Mouse (Mus musculus) brain, embryonic 18.5 days (tissue): ENCODE results near the gene Cacna1e.
A peak's percentile ranks its signal among the peaks of the same experiment; 100 is the strongest.

Source experiments
- DNase-seq: peaks from one replicate; pipeline ENCODE4 v3.0.0-alpha.2; 2012; ENCODE audit warnings: low read depth, low spot score

Cacna1e gene

GRCm38 (mm10) chr1:154520715-154521114, 363.6 kb downstream of the Cacna1e start:
- no peak for DNase-seq

GRCm38 (mm10) chr1:154515350-154515749, 369.0 kb downstream of the Cacna1e start:
- no peak for DNase-seq

DNA sequence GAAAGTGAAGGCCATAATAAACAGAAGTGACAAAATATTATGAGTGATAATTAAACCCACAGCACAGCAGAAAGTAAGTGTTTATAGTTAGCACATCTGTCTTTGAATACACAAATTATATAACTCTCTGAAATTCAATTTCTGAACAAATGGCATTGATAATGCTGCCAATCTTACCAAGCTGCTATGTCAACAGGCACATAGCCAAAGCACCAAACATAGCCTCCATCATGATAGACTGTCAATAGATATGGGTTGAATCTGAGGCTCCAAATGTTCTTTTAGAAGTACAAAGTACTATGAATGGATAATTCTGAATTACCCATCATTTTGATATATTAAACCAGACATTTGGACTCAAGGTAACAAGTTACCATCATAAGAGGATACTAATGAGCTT, 372.6 kb downstream of the Cacna1e start:
- no peak for DNase-seq

- no peak for DNase-seq
These were observed 380.3 kb downstream of the Cacna1e start for GRCm38 (mm10) chr1:154504005-154504404.

- DNase-seq, result no peak
These were observed 383.4 kb downstream of the Cacna1e start for GRCm38 (mm10) chr1:154500869-154501268.

- DNase-seq, result peak; percentile 37
These were observed 384.0 kb downstream of the Cacna1e start for GRCm38 (mm10) chr1:154500187-154500866.

GRCm38 (mm10) chr1:154498821-154499220, 385.5 kb downstream of the Cacna1e start:
- no peak for DNase-seq

GRCm38 (mm10) chr1:154491071-154491470, 393.2 kb downstream of the Cacna1e start:
- no peak for DNase-seq

DNA sequence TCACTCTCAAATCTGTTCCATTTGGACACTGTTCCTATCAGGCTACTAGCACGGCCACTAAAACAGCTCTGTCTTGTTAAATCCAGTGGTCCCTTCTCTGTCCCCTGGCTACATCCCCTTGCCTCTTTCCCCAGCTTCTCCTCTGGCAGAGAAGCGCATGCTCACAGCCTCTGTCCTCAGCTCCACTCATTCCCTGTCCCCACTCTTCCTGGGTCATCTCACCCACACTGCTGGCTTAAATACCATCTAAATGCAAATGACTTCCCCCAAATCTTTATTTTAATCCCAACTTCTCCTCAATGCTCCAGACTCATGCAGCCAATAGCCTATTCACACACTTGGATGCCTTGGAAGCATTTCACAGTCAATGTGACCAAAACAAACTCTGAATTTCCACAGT, 407.6 kb downstream of the Cacna1e start:
- no peak for DNase-seq

DNA sequence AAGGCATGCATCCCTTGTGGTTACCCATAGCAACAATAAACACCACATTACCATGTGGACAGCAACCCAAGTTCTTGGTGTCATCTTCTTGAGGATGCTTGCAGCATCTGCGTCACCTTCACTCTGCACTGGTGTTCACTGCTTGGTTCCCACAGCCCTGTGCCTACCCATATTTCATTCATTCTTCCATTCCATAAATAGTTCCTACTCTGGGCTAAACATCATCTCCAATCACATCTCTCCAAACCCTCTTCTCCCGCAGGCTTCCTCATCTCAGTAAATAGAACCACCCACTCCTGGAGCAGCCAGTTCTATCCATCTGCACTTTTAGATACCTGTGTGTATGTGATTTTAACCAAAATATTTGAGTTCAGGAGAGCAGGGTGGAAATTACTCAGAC, 408.6 kb downstream of the Cacna1e start:
- no peak for DNase-seq

- DNase-seq, result no peak
These were observed 410.1 kb downstream of the Cacna1e start for GRCm38 (mm10) chr1:154474156-154474555.

GRCm38 (mm10) chr1:154467265-154467664, 417.0 kb downstream of the Cacna1e start:
- DNase-seq, result no peak

- DNase-seq, result no peak
These were observed 422.8 kb downstream of the Cacna1e start for GRCm38 (mm10) chr1:154461521-154461920.

DNA sequence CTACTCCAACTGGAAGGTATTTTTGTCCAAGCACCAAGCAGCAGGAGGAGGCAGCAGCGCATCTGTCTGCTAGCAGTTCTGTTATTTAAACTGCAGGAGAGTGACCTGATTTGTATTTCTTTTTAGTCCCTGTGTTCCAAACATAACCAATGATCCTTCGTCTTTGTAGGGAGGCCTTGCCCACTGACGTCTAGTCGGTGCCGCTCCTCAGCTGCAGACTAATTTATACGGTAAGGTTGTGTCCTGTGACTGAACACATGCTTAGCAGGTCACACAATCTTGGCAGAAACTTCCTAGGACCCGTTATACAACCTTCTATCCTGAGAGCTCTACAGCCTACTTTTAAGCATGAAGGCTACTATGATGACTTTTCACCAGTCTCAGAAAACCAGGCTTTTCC, 424.2 kb downstream of the Cacna1e start:
- no peak for DNase-seq

GRCm38 (mm10) chr1:154458601-154459000, 425.7 kb downstream of the Cacna1e start:
- DNase-seq, result no peak

DNA sequence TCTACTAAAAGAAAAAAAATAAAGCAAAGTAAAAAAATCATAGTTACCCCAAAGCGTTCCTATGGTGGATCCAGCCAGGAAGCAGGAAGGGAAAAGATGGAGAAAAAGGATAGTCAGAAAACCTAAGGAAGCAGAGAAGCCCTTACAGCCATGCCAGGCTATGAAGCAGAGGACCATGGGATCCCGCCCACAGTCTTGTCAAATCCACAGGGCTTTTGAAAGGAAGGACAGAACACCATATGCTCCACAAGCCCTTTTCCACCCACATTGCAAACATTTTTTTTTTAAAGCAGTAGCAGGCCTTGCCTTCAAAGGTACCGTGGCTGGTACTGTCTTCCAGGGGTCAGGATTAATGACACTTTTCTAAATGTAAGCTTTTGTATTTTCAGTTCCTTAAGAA, 433.5 kb downstream of the Cacna1e start:
- DNase-seq, result no peak

DNA sequence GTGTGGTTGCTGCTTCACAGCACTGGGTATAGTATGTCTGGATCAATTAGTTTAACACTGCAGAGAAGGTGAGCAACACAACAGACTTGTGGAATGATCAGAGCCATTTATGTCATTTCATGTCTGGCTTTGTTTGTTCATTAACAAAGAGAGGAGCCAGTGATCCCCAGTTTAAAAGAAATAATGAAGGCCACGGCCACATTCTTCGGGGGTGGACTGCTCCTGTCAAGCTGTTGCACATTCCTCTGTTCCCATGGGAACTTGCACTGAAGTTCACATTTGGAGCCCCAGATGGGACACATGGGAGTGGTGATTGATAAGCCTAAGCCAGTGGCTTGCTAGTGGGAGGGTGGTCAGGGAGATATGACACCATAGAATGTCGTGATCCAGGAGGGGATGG, 437.8 kb downstream of the Cacna1e start:
- no peak for DNase-seq

GRCm38 (mm10) chr1:154433520-154433919, 450.8 kb downstream of the Cacna1e start:
- DNase-seq, result no peak

DNA sequence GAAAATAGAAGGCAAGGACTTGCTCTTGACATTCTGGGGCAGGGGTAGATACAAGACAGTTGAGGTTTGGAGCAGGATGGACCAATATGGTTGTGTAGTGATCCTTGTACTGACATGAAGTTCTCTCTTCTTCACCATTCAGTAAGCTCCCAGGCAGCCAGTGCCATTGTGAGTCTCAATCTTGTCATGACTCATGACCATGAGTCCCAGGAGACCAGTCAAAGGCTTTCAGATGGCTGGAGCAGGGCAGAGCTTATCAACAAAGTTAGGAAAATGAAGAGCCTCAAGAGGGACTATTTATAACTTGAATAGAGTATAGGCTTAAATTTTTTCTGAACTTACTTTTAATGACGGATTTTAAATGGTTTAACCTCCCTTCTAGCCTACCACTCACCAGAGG, 451.2 kb downstream of the Cacna1e start:
- DNase-seq, result no peak

- DNase-seq, result no peak
These were observed 456.0 kb downstream of the Cacna1e start for GRCm38 (mm10) chr1:154428276-154428675.

GRCm38 (mm10) chr1:154418278-154418677, 466.0 kb downstream of the Cacna1e start:
- peak; percentile 8 for DNase-seq

GRCm38 (mm10) chr1:154416384-154417155, 467.7 kb downstream of the Cacna1e start:
- no peak for DNase-seq

DNA sequence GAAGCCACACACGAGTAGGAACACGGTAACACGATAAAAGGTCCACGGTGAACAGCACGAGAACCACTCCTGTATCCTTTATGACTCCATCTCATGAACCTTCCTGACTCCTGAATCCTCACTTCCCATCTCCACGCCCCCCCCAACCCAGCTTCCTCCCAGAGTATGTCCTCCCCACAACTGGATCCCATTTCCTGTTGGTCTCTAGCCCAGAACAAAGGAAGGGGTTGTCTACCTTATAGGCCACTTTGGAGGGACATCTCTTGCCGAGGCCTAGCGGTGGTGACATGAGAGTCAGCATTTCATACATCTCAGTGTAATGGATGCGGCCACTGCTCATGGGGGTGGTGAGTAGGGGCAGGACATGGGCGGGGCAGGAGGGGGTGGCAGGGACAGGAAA, 468.5 kb downstream of the Cacna1e start:
- no peak for DNase-seq
